Mouse (Mus musculus) lung, adult 2 months (tissue): ENCODE data around the gene Cep295nl. TPM values are rescaled to one million over a fixed set of nuclear protein-coding genes. Genes with fewer than 3 reads are reported as not detected.
A peak's percentile ranks its signal among the peaks of the same experiment; 100 is the strongest.
"Not testable (repeated sequence)": the region's sequence is repeated elsewhere in the genome, so short reads cannot be mapped to it uniquely, and the experiment has no call there.

Experiments
- DNase-seq: peaks from one replicate; pipeline ENCODE4 v3.0.0; 2022
- H3K4me1 ChIP-seq: fragments of 200-500 bp; 2 replicates; pipeline ENCODE4 v1.6.1; 2011; ENCODE audit warnings: low read length; ENCODE audit not compliant: control insufficient read depth, insufficient read depth
- H3K4me3 ChIP-seq: fragments of 200-500 bp; replicated peaks from 2 replicates; pipeline ENCODE3; 2011; ENCODE audit warnings: low read depth, mild to moderate bottlenecking, control low read depth, low read length; ENCODE audit errors: extremely low read depth
- CTCF ChIP-seq: fragments of 200-500 bp; IDR thresholded peaks from 2 replicates; pipeline ENCODE4 v1.5.1; 2011; ENCODE audit warnings: mild to moderate bottlenecking, low read length, control low read depth; ENCODE audit not compliant: insufficient read depth
- POLR2A ChIP-seq: fragments of 200-500 bp; IDR thresholded peaks from 2 replicates; pipeline ENCODE4 v1.6.1; 2011; ENCODE audit warnings: low read depth, mild to moderate bottlenecking, control low read depth, low read length, borderline replicate concordance; ENCODE audit errors: extremely low read depth
- WGBS: fragments of 180-500 bp; shearing (Covaris S2); methylation state at CpG from one replicate; pipeline ENCODE4 v1.1.7; 2018; 5-methylcytosine and 5-hydroxymethylcytosine counted together
- polyA plus RNA-seq: library from polyadenylated mRNA; depleted of rRNA; stranded (reverse); fragments of >200 nt; gene quantifications from 2 replicates; pipeline ENCODE4 v1.2.3, GENCODE M21; 2012; rRNA removed

Gene Cep295nl
- 0.28 and 0.32 TPM in 2 replicates for polyA plus RNA-seq

DNA sequence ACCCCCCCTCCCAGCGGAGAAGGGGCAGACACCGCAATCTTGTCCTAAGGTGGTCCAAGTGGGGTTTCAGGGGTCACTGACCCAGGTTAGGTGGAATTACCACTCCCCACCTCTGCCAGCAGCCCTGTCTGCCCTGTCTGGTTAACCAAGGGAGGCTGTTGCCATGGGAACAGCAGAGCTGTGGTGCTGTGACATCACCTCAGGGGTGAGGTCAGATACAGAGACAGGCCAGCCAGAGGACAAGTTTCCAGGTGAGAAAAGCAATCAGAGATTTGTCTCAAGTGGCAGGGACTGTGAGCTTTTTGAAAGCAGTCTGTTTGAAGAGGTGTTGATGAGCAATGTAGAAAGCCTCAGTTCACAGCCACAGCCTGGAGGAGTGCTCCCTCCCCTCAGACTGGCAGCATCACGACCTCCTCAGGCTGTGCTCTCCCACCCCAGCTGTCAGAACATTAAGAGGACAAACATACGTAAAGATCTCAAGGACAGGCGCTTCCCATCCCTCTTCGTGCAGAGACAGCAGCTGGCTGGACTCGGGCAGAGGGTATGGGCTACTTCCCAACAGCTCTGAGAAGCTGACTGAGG is at the start of gene Cep295nl:
Gene Cep295nl (minus strand): TSS at position 101 of the 582 bp plus-strand sequence.
- TF ChIP-seq CTCF (no peak), POLR2A (no peak)
- H3K4me1 ChIP-seq, result peaks cover 5% of the 10 kb centered on the region
- no peak for DNase-seq
- no peak within 1 kb of the TSS for H3K4me3 ChIP-seq
- 46% methylated on average over 7 of the region's 7 CpGs for WGBS

DNA sequence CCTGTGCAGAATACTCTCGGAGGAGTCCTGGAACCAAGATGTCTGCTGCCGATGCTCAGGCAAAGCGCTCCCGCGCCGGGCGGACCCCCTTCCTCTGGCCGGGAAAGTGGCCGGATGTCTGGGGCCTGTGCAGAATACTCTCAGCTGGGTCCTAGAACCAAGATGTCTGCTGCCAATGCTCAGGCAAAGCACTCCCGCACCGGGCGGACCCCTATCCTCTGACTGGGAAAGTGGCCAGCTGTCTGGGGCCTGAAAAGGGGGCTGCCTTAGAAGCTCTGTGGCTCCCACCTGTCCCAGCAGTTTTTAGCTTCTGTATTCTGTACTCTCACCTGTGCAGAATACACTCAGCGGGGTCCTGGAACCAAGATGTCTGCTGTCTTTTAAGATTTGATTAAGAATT is 45.5 kb upstream of the Cep295nl start:
- DNase-seq, H3K4me3 ChIP-seq, H3K4me1 ChIP-seq: not testable (repeated sequence)
- WGBS, result 92% methylated on average over 13 of the region's 13 CpGs

DNA sequence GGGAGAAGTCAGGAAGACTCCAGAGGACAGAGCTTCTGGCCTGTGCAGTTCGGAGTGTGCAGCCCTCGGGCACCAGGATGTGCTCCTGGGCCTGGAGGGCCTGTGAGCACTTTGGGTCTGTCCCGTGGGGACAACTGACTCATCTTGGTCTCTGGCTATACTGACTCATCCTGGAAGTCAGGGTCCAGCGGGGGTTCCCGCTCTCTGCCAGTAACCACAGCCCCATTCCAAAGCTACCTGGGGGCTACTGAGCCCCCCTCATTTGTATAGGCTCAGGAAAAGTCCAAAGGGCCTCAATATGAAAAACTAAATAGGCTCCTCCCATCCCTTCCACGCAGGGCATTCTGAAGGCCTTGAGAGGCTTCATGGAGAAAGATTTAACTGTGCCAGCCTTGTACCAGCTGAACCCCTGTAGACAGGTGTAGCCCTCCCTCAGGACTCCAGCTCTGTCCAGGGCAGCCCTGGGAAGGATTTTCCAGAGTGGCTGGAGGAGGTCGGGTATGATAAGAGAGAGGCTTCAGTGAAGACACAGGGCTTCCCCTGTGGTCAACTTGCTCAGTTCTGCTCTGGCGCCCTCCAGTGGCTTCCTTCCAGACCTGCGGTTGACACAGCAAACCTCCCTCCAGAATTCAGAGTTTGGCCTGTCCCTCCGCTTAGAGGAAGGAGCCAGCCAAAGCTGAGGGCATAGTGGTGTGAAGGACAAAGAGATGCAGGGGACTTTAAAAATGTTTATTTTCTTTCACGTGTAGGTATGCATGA is 37.1 kb upstream of the Cep295nl start:
- TF ChIP-seq CTCF (peak; percentile 87), POLR2A (no peak)
- WGBS, result 33% methylated on average over 11 of the region's 11 CpGs
- DNase-seq, result peak; percentile 86

DNA sequence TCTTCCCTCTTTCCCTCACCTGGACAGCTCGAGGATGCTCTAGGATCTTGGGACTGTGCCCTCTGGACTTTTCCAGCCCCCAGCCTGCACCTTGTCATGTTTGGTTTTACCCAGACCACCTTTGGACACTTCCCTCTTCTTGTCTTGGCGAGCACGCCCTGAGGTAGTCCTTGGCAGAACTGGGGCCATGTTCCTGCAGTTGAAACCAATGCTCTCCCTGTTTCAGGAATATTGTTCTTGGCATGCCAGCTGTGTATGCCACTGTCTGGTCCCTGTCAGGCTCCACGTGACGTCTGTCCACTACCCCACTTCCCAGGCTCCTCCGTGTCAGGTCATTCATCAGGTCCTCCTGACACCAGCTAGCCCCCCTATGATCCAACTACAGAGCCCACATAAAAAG is 36.4 kb upstream of the Cep295nl start:
- WGBS, result 84% methylated on average over 6 of the region's 6 CpGs
- TF ChIP-seq CTCF (no peak), POLR2A (no peak)
- DNase-seq, result no peak
- Histone ChIP-seq H3K4me3 (no peak overlapping the region), H3K4me1 (peaks cover 2% of the 10 kb centered on the region; the same call in 1 of the 2 replicates)

More for the DNA sequence above, 37.1 kb upstream of the Cep295nl start:
- peaks cover 2% of the 10 kb centered on the region; the same call in 1 of the 2 replicates for H3K4me1 ChIP-seq
- H3K4me3 ChIP-seq, result no peak overlapping the region

DNA sequence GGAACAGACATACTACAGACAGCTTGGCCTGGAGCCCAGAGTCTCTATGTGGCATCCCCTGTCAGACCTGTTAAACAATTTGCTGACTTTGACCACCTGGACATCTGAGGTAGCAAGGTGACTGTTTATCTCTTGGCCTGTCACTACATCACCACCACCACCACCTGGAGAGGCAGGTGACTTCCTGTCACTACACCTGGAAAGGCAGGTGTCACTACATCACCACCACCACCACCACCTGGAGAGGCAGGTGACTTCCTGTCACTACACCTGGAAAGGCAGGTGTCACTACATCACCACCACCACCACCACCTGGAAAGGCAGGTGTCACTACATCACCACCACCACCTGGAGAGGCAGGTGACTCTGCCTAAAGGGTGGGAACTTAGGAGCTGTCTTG is 34.0 kb upstream of the Cep295nl start:
- H3K4me1 ChIP-seq, DNase-seq, H3K4me3 ChIP-seq: not testable (repeated sequence)

DNA sequence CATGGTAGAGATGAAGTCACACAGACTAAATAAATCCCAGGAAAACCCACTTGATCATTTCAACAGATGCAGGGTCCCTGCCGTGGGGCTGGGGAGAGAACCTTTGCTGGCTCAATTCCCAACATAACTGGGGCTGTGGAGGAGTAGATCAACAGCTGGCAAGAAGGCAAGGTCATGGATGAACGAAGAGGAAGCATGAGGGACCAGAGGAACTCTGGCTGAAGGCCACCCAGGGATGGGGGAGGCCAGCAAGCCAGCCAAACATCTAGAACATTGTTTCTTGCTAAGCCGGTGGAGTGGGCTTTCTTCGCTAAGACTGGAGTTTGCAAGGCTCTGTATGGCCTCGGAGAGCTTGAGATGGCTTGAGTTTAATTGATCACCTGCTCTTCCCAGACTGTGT is 33.6 kb upstream of the Cep295nl start:
- DNase-seq, result no peak
- TF ChIP-seq CTCF, result no peak
- no peak for TF ChIP-seq POLR2A
- WGBS, result 64% methylated on average over 5 of the region's 5 CpGs
- H3K4me3 ChIP-seq, result no peak overlapping the region
- H3K4me1 ChIP-seq, result peaks cover 2% of the 10 kb centered on the region; the same call in 1 of the 2 replicates

DNA sequence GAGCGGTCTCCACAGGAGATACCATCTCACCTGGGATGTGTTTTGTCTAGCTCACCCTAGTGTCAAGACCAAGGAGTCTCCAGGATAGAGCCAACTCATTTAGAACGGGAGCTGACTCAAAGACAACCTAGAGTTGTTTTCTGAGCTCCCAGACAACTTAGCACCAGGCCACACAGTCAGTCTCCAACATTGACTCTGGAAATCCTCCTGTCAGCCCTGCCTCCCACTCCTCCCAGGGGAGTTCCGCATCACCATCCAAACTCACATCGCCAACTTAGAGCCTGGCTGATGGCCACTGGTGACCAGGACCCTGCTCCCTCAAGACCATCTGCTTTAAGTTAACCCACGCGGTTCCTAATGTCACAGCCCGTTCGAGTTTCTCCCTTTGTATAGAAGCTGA is 33.2 kb upstream of the Cep295nl start:
- TF ChIP-seq CTCF, result no peak
- no peak for TF ChIP-seq POLR2A
- H3K4me3 ChIP-seq, result no peak overlapping the region
- no peak for DNase-seq
- peaks cover 2% of the 10 kb centered on the region; the same call in 1 of the 2 replicates for H3K4me1 ChIP-seq
- 79% methylated on average over 8 of the region's 8 CpGs for WGBS

DNA sequence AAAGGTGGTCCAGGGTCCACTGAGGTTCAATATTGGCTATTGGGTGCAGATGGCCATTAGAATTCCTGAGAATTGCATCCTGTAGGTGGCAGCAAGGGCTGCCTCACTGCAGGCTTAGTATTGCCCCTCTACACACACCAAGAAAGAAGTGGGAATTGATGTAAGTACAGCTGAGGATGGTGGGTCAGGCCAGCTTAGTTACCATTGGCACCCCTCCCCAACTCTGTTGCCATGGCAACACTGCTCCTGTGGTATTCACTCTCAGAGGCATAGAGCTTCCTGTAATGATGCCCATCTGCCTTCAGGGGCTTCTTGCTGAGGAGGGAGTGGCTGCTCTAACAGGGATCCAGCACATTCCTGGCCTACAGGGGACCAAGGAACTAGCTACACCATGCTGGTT is 32.7 kb upstream of the Cep295nl start:
- TF ChIP-seq CTCF (no peak), POLR2A (no peak)
- Histone ChIP-seq H3K4me1 (peaks cover 2% of the 10 kb centered on the region; the same call in 1 of the 2 replicates), H3K4me3 (no peak overlapping the region)
- DNase-seq, result no peak

DNA sequence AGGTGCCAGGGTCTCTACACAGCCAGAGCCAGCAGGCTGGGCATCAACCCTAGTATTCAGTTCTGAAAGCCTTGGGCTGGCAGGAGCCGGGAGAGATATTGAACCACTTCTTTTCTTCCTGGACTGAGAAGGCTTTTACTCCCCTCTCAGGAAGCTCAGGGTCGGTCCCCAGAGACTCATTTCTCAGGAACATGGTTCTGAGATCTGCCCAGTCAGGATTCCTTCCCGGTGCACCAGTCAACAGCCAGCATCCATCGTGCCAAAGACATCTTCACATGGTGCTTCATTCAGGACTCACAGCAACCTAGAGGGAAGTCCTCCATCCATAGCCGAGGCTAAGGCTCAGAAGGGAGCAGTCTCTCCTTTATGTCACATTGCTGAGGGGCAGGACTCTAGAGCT is 32.2 kb upstream of the Cep295nl start:
- peaks cover 2% of the 10 kb centered on the region; the same call in 1 of the 2 replicates for H3K4me1 ChIP-seq
- 68% methylated on average over 5 of the region's 5 CpGs for WGBS
- no peak for TF ChIP-seq POLR2A
- TF ChIP-seq CTCF, result no peak
- H3K4me3 ChIP-seq, result no peak overlapping the region
- DNase-seq, result no peak

DNA sequence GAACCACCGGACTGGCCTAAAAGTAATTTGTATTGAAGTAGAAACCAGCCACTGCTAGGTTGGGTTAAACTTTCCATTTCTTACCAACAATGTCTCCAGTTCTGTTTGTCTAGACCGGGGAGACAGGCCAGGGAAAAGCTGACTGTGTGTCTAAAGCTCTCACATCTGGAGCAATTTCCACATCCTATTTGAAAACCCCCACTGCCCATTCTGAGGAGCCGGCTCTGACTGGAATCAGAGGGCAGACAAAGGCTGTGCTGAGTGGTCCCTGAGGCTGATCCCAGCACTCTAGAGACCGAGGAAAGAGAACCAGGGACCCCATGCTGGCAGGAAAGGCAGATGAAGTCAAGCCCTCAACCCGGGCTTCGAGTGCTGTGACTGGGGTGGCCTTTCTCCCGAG is 30.3 kb upstream of the Cep295nl start:
- TF ChIP-seq POLR2A (no peak), CTCF (no peak)
- WGBS, result 55% methylated on average over 7 of the region's 7 CpGs
- DNase-seq, result no peak
- H3K4me3 ChIP-seq, result no peak overlapping the region
- H3K4me1 ChIP-seq, result no peaks in the 10 kb centered on the region
